Mouse (Mus musculus) E14TG2a.4 (cell line): ENCODE results near the gene Nudt14.
A peak's percentile ranks its signal among the peaks of the same experiment; 100 is the strongest.

Source experiments
- H3K27me3 ChIP-seq: 2 replicates; pipeline ENCODE4 v1.6.1; 2014; ENCODE audit warnings: low read length, control low read depth; ENCODE audit not compliant: insufficient read depth
- H3K36me3 ChIP-seq: 2 replicates; pipeline ENCODE4 v1.6.1; 2014; ENCODE audit warnings: low read length, control low read depth; ENCODE audit not compliant: insufficient read depth
- H3K4me1 ChIP-seq: replicated peaks from 2 replicates; pipeline ENCODE4 v1.6.1; 2014; ENCODE audit warnings: low read depth, low read length, control low read depth
- H3K4me3 ChIP-seq: replicated peaks from 2 replicates; pipeline ENCODE4 v1.5.1; 2014; ENCODE audit warnings: mild to moderate bottlenecking, low read length
- H3K9me3 ChIP-seq: 2 replicates; pipeline ENCODE4 v1.6.1; 2014; ENCODE audit warnings: low read length, control low read depth
- CTCF ChIP-seq: conservative IDR thresholded peaks from 2 replicates; pipeline ENCODE4 v1.5.1; 2014; ENCODE audit warnings: low read length
- NANOG ChIP-seq: IDR thresholded peaks from 2 replicates; pipeline ENCODE4 v1.6.1; 2014; ENCODE audit warnings: borderline replicate concordance, low read length, mixed read lengths
- POU5F1 ChIP-seq: IDR thresholded peaks from 2 replicates; pipeline ENCODE4 v1.6.1; 2014; ENCODE audit warnings: low read length, borderline replicate concordance

Nudt14 gene

DNA sequence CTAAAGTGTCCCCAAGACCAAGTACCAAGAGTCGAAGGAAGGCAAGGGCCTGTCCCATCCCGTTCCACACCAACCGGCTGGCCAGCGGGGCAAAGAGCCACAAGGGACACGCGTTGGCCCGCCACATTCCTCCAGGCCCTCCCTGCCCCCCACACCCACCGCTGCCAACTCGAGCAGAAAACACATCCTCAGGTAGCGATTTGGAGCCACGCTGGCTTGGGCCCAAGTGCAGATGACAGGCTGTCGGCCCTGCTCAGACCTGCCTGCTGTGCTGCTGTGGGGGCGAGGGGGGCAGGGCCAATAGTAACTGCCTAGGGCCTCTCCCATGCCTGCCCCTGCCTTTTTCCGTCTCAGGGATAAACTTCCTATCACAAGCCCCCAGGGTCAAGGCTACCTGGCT is 14.7 kb downstream of the Nudt14 start:
- TF ChIP-seq CTCF (no peak), NANOG (no peak), POU5F1 (no peak)
- Histone ChIP-seq H3K4me3 (peak overlapping the region; percentile 43), H3K9me3 (no peaks in the 10 kb centered on the region), H3K27me3 (peaks cover 67% of the 10 kb centered on the region), H3K4me1 (peaks cover 57% of the 10 kb centered on the region), H3K36me3 (no peaks in the 10 kb centered on the region)

GRCm38 (mm10) chr12:112925950-112926349 is 16.0 kb downstream of the Nudt14 start:
- Histone ChIP-seq H3K27me3 (peaks cover 54% of the 10 kb centered on the region), H3K36me3 (0 out of 2 replicates have a peak, but pooled peaks cover 6% of the 10 kb centered on the region)

GRCm38 (mm10) chr12:112922541-112922940 is 19.4 kb downstream of the Nudt14 start:
- Histone ChIP-seq H3K4me3 (no peak overlapping the region), H3K36me3 (peaks cover 19% of the 10 kb centered on the region), H3K27me3 (peaks cover 40% of the 10 kb centered on the region), H3K4me1 (peaks cover 60% of the 10 kb centered on the region), H3K9me3 (no peaks in the 10 kb centered on the region)
- TF ChIP-seq POU5F1 (no peak), CTCF (no peak), NANOG (no peak)

More at GRCm38 (mm10) chr12:112925950-112926349, 16.0 kb downstream of the Nudt14 start:
- H3K4me1 ChIP-seq, result peaks cover 59% of the 10 kb centered on the region
- no peak overlapping the region for H3K4me3 ChIP-seq
- TF ChIP-seq POU5F1 (no peak), CTCF (no peak)
- H3K9me3 ChIP-seq, result no peaks in the 10 kb centered on the region

GRCm38 (mm10) chr12:112921518-112921917 is 20.4 kb downstream of the Nudt14 start:
- Histone ChIP-seq H3K4me3 (no peak overlapping the region), H3K9me3 (no peaks in the 10 kb centered on the region), H3K36me3 (peaks cover 22% of the 10 kb centered on the region), H3K4me1 (peaks cover 50% of the 10 kb centered on the region), H3K27me3 (peaks cover 30% of the 10 kb centered on the region)
- TF ChIP-seq POU5F1 (no peak), NANOG (no peak), CTCF (no peak)

DNA sequence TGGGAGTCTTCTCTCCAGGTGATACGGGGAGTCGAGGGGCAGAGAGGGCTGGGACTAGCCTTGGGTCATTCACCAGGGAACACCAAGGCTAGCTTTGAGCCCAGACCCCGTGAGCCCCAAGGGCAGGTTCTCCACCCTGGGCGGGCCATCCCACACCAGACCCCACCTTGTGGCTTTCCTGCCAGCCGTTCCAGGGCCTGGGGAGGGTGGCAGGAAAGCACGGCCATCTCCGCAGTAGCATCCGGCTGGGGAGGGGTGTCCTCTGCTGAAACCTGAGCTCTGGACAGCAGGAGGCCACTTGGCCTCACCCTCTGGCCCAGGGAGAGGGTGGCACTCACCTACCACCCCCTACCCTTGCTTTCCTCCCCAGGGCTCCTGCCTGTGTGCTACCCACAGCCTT is 24.0 kb downstream of the Nudt14 start:
- H3K27me3 ChIP-seq, result peaks cover 4% of the 10 kb centered on the region; the same call in 1 of the 2 replicates
- no peak overlapping the region for H3K4me3 ChIP-seq
- peaks cover 53% of the 10 kb centered on the region for H3K4me1 ChIP-seq

DNA sequence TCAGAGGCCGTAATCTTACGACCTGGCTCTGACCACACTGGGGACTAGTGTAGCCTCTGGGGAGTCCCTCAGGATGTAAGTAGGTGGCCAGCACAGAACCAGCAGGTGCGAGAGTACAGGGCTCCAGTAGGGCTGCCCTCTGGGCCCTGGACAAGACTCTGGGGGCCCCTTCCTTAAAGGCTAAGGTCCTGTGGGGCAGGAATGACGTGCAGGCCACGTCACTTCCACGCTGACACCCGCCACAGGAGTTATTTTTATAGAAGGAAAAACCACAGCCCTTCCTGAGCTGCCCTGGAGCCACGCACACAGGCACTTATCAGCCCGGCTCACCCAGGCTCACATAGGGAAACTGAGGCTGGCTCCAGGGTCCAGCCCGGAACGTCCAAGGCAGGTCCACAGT is 24.4 kb downstream of the Nudt14 start:
- peaks cover 4% of the 10 kb centered on the region; the same call in 1 of the 2 replicates for H3K27me3 ChIP-seq
- TF ChIP-seq CTCF (no peak), NANOG (no peak), POU5F1 (no peak)
- H3K9me3 ChIP-seq, result no peaks in the 10 kb centered on the region
- H3K4me1 ChIP-seq, result peaks cover 57% of the 10 kb centered on the region
- H3K4me3 ChIP-seq, result no peak overlapping the region
- H3K36me3 ChIP-seq, result peaks cover 60% of the 10 kb centered on the region

More for the DNA sequence above, 24.0 kb downstream of the Nudt14 start:
- Histone ChIP-seq H3K36me3 (peaks cover 56% of the 10 kb centered on the region), H3K9me3 (no peaks in the 10 kb centered on the region)
- TF ChIP-seq NANOG (no peak), CTCF (no peak), POU5F1 (no peak)

- Histone ChIP-seq H3K4me1 (peaks cover 64% of the 10 kb centered on the region), H3K36me3 (peaks cover 63% of the 10 kb centered on the region), H3K27me3 (peaks cover 4% of the 10 kb centered on the region; the same call in 1 of the 2 replicates), H3K9me3 (no peaks in the 10 kb centered on the region), H3K4me3 (no peak overlapping the region)
- TF ChIP-seq POU5F1 (no peak), NANOG (no peak), CTCF (no peak)
Measured at GRCm38 (mm10) chr12:112916698-112917400, 25.1 kb downstream of the Nudt14 start.

GRCm38 (mm10) chr12:112915587-112915986 is 26.3 kb downstream of the Nudt14 start:
- peaks cover 64% of the 10 kb centered on the region for H3K4me1 ChIP-seq
- TF ChIP-seq POU5F1, result no peak
- TF ChIP-seq CTCF, result no peak
- TF ChIP-seq NANOG, result no peak
- no peak overlapping the region for H3K4me3 ChIP-seq
- no peaks in the 10 kb centered on the region for H3K9me3 ChIP-seq
- H3K36me3 ChIP-seq, result peaks cover 72% of the 10 kb centered on the region
- H3K27me3 ChIP-seq, result peaks cover 7% of the 10 kb centered on the region; the same call in 1 of the 2 replicates
